Mouse (Mus musculus): ENCODE measurements around the gene Ucp3.

DNA sequence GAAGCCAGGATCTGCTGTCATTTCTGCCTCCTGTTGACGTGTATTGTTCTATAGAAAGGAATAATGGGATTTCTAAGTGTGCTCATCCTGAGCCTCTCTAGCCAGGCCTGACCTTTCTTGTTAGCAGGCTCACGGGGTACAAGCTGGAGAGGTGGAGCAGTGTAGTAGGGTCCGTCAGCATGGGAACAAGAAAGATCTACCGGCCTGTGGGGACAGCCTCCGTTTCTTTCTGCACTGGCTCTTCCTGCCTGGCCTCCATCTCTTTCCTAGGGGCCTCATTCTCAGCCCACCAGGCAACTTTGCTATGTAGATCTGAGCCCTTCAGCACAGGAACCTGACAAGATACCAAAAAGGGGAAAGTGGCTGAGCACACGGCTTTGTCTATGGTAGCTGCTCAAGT, 4.0 kb upstream of the Ucp3 start:
- TF ChIP-seq CTCF (IDR thresholded peaks at IDR 0.05; ENCODE audit: borderline replicate concordance, insufficient read depth, low read length) (no peak), POLR2A (IDR thresholded peaks at IDR 0.05; ENCODE audit: low read depth, low read length) (no peak)
